Mouse (Mus musculus) liver, embryonic 15.5 days (tissue): Measurements from ENCODE around the gene Cdh8. TPM values are rescaled to one million over a fixed set of nuclear protein-coding genes. Genes with fewer than 3 reads are reported as not detected.

Experiments
- ATAC-seq: fragments of 200-750 bp; cut with Nextera tagmentation; 2 replicates; pipeline ENCODE4 v1.8.0; 2017; ENCODE audit warnings: moderate number of reproducible peaks, mild to moderate bottlenecking, moderate library complexity; ENCODE audit not compliant: insufficient read depth
- H3K27ac ChIP-seq: fragments of 300-500 bp; sonication (generic); replicated peaks from 2 replicates; pipeline ENCODE4 v1.5.1; 2015; ENCODE audit warnings: mild to moderate bottlenecking, inconsistent platforms
- H3K27me3 ChIP-seq: fragments of 300-500 bp; sonication (generic); 2 replicates; pipeline ENCODE4 v1.6.1; 2015; ENCODE audit warnings: mild to moderate bottlenecking, inconsistent platforms
- H3K36me3 ChIP-seq: fragments of 300-500 bp; sonication (generic); replicated peaks from 2 replicates; pipeline ENCODE4 v1.6.1; 2015; ENCODE audit warnings: moderate library complexity, mild to moderate bottlenecking, inconsistent platforms
- H3K4me1 ChIP-seq: fragments of 300-500 bp; sonication (generic); replicated peaks from 2 replicates; pipeline ENCODE4 v1.6.1; 2015; ENCODE audit warnings: inconsistent platforms
- H3K4me2 ChIP-seq: fragments of 300-500 bp; sonication (generic); 2 replicates; pipeline ENCODE4 v1.6.1; 2015; ENCODE audit warnings: moderate library complexity, mild to moderate bottlenecking, inconsistent platforms
- H3K4me3 ChIP-seq: fragments of 300-500 bp; sonication (generic); replicated peaks from 2 replicates; pipeline ENCODE4 v1.5.1; 2015; ENCODE audit warnings: mild to moderate bottlenecking, inconsistent platforms
- H3K9ac ChIP-seq: fragments of 300-500 bp; sonication (generic); 2 replicates; pipeline ENCODE4 v1.6.1; 2015; ENCODE audit warnings: moderate library complexity, mild to moderate bottlenecking, inconsistent platforms
- H3K9me3 ChIP-seq: fragments of 300-500 bp; sonication (generic); replicated peaks from 2 replicates; pipeline ENCODE4 v1.6.1; 2016; ENCODE audit warnings: inconsistent platforms
- WGBS: fragments of 180-500 bp; shearing (Covaris S2); methylation state at CpG from one replicate; pipeline ENCODE4 v1.1.7; 2015; ENCODE audit warnings: mixed read lengths; ENCODE audit not compliant: insufficient replicate concordance; 5-methylcytosine and 5-hydroxymethylcytosine counted together
- polyA plus RNA-seq: library from polyadenylated mRNA; unstranded; fragments of >200 nt; fragmentation: Nextera tagmentation; extraction: Ambion mirVana; gene quantifications from 2 replicates; pipeline ENCODE4 v1.2.1, GENCODE M21; 2015

The Cdh8 gene
- polyA plus RNA-seq = 0.10 and 0.12 TPM in 2 replicates

GRCm38 (mm10) chr8:99415966-99416781 is at the start of gene Cdh8:
Cdh8 (minus strand) TSS chr8:99416471.
- no peaks in the 10 kb centered on the region for H3K9me3 ChIP-seq
- H3K4me1 ChIP-seq = no peaks in the 10 kb centered on the region
- no peak within 1 kb of the TSS for H3K4me2 ChIP-seq
- H3K9ac ChIP-seq = no peak within 1 kb of the TSS
- no peak within 1 kb of the TSS for H3K27ac ChIP-seq
- no peaks in the 10 kb centered on the region for H3K36me3 ChIP-seq
- no peak for ATAC-seq
- no peak within 1 kb of the TSS for H3K4me3 ChIP-seq
- peaks cover 29% of the 10 kb centered on the region for H3K27me3 ChIP-seq
- 1% methylated on average over 58 of the region's 58 CpGs for WGBS

DNA sequence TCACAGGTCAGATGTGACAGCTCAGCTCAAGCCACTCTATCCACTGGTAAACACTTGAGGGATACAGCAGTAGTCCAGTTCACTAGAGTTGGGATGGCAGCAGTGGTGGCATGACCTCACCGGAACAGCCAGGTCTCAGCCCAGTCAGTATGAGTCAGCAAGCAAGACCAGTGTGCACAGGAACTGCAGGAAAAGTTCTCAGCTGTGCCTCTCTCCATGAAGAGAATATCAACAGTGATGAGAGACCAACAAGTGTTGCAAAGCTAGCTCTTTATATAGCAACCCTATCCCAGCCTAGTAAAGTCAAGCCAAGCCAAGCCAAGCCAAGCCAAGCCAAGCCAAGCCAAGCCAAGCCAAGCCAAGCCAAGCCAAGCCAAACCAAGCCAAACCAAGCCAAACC is 30.2 kb upstream of the Cdh8 start:
- 58% methylated on average over 1 of the region's 1 CpGs for WGBS
- Histone ChIP-seq H3K9ac (no peak overlapping the region), H3K9me3 (no peaks in the 10 kb centered on the region), H3K36me3 (no peaks in the 10 kb centered on the region), H3K4me1 (no peaks in the 10 kb centered on the region), H3K27ac (no peak overlapping the region), H3K27me3 (no peaks in the 10 kb centered on the region), H3K4me2 (no peak overlapping the region), H3K4me3 (no peak overlapping the region)
- no peak for ATAC-seq

- 40% methylated on average over 4 of the region's 4 CpGs for WGBS
- no peak for ATAC-seq
- H3K9me3 ChIP-seq = no peaks in the 10 kb centered on the region
These were observed 9.6 kb upstream of the Cdh8 start for GRCm38 (mm10) chr8:99425901-99426300.

GRCm38 (mm10) chr8:99421516-99421915 is 5.2 kb upstream of the Cdh8 start:
- no peak for ATAC-seq
- 31% methylated on average over 7 of the region's 7 CpGs for WGBS
- Histone ChIP-seq H3K4me3 (no peak overlapping the region), H3K4me2 (no peak overlapping the region), H3K27ac (no peak overlapping the region), H3K4me1 (no peaks in the 10 kb centered on the region), H3K9me3 (no peaks in the 10 kb centered on the region), H3K9ac (no peak overlapping the region), H3K36me3 (no peaks in the 10 kb centered on the region), H3K27me3 (peaks cover 6% of the 10 kb centered on the region)

More at GRCm38 (mm10) chr8:99425901-99426300, 9.6 kb upstream of the Cdh8 start:
- Histone ChIP-seq H3K9ac (no peak overlapping the region), H3K27ac (no peak overlapping the region), H3K36me3 (no peaks in the 10 kb centered on the region), H3K4me3 (no peak overlapping the region), H3K4me1 (no peaks in the 10 kb centered on the region), H3K27me3 (no peaks in the 10 kb centered on the region), H3K4me2 (no peak overlapping the region)

- H3K4me2 ChIP-seq = no peak overlapping the region
- 68% methylated on average over 4 of the region's 4 CpGs for WGBS
- no peak for ATAC-seq
- no peak overlapping the region for H3K9ac ChIP-seq
- H3K27me3 ChIP-seq = peaks cover 24% of the 10 kb centered on the region
- no peak overlapping the region for H3K4me3 ChIP-seq
- H3K36me3 ChIP-seq = no peaks in the 10 kb centered on the region
- H3K9me3 ChIP-seq = no peaks in the 10 kb centered on the region
- no peaks in the 10 kb centered on the region for H3K4me1 ChIP-seq
- no peak overlapping the region for H3K27ac ChIP-seq
These were observed 3.5 kb upstream of the Cdh8 start for GRCm38 (mm10) chr8:99419726-99420125.

GRCm38 (mm10) chr8:99417456-99417855 is 1.2 kb upstream of the Cdh8 start:
- Histone ChIP-seq H3K36me3 (no peaks in the 10 kb centered on the region), H3K9ac (no peak overlapping the region), H3K4me3 (no peak overlapping the region), H3K9me3 (no peaks in the 10 kb centered on the region), H3K27me3 (peaks cover 29% of the 10 kb centered on the region), H3K27ac (no peak overlapping the region), H3K4me2 (no peak overlapping the region), H3K4me1 (no peaks in the 10 kb centered on the region)
- WGBS = 45% methylated on average over 7 of the region's 7 CpGs
- no peak for ATAC-seq

DNA sequence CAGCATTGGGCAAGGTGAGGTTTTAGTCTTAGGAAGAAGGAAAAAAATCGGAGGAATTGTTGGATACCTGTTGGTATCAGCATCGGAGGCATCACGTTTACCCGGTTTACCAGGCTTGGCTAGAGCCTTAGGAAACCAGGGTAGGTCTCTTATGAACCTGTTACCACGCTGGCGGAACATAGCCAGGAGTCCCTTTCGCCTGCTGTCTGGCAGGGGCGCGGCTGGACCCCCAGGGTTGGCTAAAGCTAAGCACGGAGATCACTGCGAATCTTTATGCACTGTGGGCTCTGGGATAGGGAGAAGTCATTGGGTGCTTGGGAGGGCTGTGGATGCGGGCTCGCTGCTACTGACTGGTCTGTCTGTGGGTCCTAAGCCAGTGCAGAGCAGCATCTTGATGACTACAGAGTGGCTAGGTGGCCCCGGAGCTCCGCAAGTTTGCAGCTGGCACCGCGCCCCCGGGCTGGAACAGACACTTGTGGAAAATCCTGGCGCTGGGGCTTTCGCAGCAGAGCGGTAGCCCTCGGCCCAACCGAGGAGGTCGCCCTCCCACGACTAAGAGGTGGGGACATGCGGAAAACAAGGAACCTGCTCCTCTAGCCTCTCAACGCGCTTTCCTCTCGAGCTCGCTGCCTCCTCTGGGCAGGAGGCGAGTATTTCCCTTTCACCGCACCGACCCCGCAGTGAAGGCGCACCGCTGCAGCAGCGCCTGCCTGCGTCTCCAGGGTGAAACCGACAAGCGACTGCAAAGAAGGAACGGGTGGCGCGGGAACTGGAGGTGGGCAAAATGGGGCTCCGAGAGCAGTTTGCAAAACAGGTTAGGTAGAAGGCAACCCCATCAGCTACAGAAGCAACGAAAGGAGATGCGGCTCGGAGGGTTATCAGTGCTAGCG is 950 bp downstream of the Cdh8 start:
- H3K27me3 ChIP-seq = peaks cover 29% of the 10 kb centered on the region
- no peak overlapping the region for H3K27ac ChIP-seq
- WGBS = 3% methylated on average over 48 of the region's 48 CpGs
- no peaks in the 10 kb centered on the region for H3K9me3 ChIP-seq
- no peak overlapping the region for H3K4me2 ChIP-seq
- no peaks in the 10 kb centered on the region for H3K36me3 ChIP-seq
- no peak overlapping the region for H3K9ac ChIP-seq
- no peak for ATAC-seq
- no peaks in the 10 kb centered on the region for H3K4me1 ChIP-seq
- no peak overlapping the region for H3K4me3 ChIP-seq

DNA sequence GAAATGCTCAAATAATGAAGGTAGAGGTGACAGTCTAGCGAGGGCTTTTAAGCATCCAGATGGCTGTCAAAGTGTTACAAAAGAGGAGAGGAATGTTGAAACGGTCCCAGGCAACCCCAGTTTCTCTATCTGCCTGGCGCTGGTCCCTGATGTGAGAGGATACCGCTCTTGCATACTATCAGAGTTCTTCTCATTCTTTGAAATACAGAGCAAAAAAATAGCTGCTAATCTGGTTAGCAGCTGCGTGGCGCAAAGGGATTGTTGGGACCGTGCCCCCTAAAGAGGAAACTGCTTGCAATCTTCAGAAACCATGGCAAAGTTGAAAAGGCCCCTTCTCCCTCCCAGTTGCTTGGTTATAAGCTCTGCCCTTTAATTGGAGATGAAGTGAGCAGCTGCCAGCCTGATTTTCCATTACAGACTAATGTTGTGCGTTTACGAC is 1.8 kb downstream of the Cdh8 start:
- H3K9me3 ChIP-seq = no peaks in the 10 kb centered on the region
- no peaks in the 10 kb centered on the region for H3K4me1 ChIP-seq
- no peaks in the 10 kb centered on the region for H3K36me3 ChIP-seq
- no peak overlapping the region for H3K9ac ChIP-seq
- no peak overlapping the region for H3K4me3 ChIP-seq
- H3K27ac ChIP-seq = no peak overlapping the region
- H3K4me2 ChIP-seq = no peak overlapping the region
- no peak for ATAC-seq
- H3K27me3 ChIP-seq = peaks cover 29% of the 10 kb centered on the region
- WGBS = 11% methylated on average over 9 of the region's 9 CpGs

GRCm38 (mm10) chr8:99413877-99414482 is 2.3 kb downstream of the Cdh8 start:
- no peaks in the 10 kb centered on the region for H3K9me3 ChIP-seq
- no peak overlapping the region for H3K4me3 ChIP-seq
- no peak overlapping the region for H3K4me2 ChIP-seq
- no peak for ATAC-seq
- H3K4me1 ChIP-seq = no peaks in the 10 kb centered on the region
- peaks cover 29% of the 10 kb centered on the region for H3K27me3 ChIP-seq
- H3K36me3 ChIP-seq = no peaks in the 10 kb centered on the region
- WGBS = 40% methylated on average over 10 of the region's 10 CpGs
- H3K9ac ChIP-seq = no peak overlapping the region
- no peak overlapping the region for H3K27ac ChIP-seq

GRCm38 (mm10) chr8:99393908-99394307 is 22.4 kb downstream of the Cdh8 start:
- no peaks in the 10 kb centered on the region for H3K9me3 ChIP-seq
- no peaks in the 10 kb centered on the region for H3K36me3 ChIP-seq
- no peak overlapping the region for H3K4me2 ChIP-seq
- H3K9ac ChIP-seq = no peak overlapping the region
- H3K4me1 ChIP-seq = no peaks in the 10 kb centered on the region
- ATAC-seq = no peak
- H3K27ac ChIP-seq = no peak overlapping the region
- H3K4me3 ChIP-seq = no peak overlapping the region
- H3K27me3 ChIP-seq = no peaks in the 10 kb centered on the region
- 63% methylated on average over 4 of the region's 4 CpGs for WGBS

DNA sequence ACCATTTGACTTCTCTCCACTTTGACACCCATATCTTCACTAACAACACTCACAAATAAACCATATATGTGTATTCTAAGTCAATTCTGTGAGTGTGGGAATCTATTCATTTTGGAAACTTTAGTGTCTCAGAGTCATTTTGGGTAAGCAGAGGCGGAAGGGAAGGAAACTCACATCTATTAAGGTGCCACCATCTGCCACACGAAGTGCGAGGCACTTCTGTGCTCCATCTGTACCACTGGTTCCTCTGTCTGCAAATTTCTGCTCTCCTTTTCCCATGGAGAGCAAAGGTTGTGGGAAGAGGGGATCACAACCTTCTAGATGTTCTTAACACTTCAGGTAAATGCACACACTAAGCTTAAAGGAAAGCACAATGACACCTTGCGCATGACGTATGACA is 46.2 kb downstream of the Cdh8 start:
- no peak for ATAC-seq

More for the DNA sequence above, 46.2 kb downstream of the Cdh8 start:
- WGBS = 67% methylated on average over 5 of the region's 5 CpGs
- H3K27me3 ChIP-seq = no peaks in the 10 kb centered on the region
- no peak overlapping the region for H3K9ac ChIP-seq
- H3K4me1 ChIP-seq = no peaks in the 10 kb centered on the region
- no peak overlapping the region for H3K4me2 ChIP-seq
- H3K27ac ChIP-seq = no peak overlapping the region
- H3K36me3 ChIP-seq = no peaks in the 10 kb centered on the region
- H3K4me3 ChIP-seq = no peak overlapping the region
- H3K9me3 ChIP-seq = no peaks in the 10 kb centered on the region
